Mouse (Mus musculus) left cerebral cortex, adult 18-20 months (tissue): ENCODE data around the gene Gm5460. TPM values are rescaled to one million over a fixed set of nuclear protein-coding genes. Genes with fewer than 3 reads are reported as not detected.

Experiments
- DNase-seq, 2 experiments: peaks; one replicate each; pipeline ENCODE4 v3.0.0; 2021 to 2022; ENCODE audit warnings: low spot score in 2 of 2, mixed read lengths in 1 of 2
- total RNA-seq, 2 experiments: library from RNA; stranded (reverse); gene quantifications; 2 replicates each; pipeline ENCODE4 v1.2.3; 2021

Gene Gm5460
- total RNA-seq, 2 experiments from 2014 or later, result not detected

DNA sequence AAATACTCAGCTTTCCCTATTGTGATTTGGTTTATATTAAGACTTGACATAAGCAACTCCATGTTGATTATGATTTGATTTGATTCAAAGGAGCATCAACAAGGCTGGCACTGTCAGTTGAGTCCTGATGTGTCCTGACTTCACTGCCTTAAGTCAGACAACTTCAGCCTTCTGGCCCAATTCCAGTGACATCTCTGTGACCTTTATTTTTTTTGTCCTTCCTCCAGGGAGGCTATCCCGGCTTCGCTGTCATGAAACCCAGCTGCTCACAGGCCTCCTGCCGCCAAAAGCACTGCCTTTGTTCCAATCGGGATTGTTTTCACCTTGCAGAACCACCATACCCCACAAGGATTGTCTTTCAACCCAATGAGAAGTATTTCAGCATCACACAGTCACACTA, 58.8 kb downstream of the Gm5460 start:
- DNase-seq, result no peak

DNA sequence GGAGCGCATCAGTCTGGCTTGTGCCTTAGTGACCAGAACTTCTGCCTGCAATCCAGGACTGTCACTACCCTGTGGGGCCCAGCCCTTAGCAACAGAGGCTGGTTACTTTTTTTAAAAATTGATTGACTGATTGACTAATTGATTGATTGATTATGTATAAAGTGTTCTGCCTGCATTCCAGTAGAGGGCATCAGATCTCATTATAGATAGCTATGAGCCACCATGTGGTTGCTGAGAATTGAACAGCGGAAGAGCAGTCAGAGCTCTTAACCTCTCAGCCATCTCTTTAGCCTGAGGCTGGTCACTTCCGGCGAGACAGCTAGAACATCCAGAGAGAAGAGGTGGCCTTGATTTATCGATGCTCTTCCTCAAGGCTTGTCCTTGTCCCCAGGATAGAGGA, 60.7 kb downstream of the Gm5460 start:
- no peak for DNase-seq

DNA sequence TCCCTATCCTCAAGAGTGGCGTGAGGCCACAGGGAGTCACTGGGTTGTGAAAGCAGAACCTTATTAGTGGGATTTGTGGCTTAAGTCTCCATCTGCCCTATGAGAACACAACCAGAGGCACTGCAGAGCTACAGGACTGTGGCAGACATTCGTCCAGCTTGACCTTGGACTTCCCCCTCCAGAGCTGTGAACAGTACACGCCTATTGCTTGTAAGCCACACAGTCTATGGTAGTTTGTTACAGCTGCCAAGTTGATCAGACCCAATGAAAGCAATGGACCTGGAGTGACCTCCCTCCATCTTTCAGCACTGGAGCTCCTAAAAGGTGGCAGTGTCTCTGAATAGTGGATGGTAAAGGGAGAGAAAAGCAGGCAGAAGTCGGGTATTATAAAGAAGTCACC, 61.7 kb downstream of the Gm5460 start:
- DNase-seq, result no peak

DNA sequence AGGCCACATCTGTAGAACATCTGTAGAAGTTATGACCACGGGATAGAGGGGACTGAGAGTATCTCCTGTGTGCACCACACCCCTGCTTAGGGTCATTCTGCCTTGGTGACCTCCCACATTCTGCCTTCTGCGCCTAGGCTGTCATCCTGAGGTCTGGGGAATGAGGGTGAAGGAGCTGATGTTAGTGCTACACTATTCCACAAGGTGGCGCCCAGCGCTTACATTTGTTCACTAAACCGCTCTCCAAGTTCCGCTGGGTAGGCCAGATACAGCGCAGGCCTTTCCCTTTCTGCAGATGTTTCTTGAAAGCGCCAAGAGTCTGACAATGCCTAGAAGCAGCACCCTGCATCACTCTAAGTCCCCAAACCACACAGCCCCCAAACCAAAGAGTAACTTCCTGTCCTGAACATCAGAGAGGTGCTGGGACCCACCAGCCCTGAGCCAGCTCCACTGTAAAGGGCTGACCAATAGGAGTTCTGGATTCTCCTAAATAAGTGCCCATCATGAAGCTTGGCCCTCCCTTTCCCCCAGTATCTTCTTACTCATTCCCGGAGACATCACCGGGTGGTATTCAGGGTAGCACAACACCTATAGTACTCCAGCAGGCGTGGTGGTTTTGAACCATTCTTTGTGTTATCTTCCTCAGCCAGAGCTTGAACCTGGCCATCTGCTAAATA, 63.9 kb downstream of the Gm5460 start:
- peak; percentile 71 to 86 for DNase-seq

DNA sequence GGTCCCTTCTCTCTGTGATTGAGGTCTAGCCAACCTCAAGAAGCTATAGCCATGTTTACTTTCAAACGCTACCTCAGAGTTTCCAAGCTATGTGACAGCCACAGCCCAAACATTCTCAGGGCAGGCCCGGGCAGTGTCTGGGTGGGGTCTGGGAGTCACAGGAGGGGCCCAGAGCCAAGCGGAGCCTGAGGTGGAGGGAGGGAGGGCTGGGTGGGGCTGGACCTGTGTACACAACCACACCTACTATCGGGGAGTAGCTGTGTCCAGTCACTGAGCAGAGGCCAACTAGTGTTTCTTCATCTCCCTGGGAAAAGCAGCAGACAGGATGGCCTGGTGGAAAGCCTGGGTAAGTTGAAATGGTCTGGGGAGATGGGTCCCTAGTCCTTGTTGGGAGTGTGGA, 69.2 kb downstream of the Gm5460 start, which contains the start of gene Anxa8:
TSS of gene Anxa8 (plus strand) at position 251 of the 400 bp plus-strand sequence.
- no peak for DNase-seq

DNA sequence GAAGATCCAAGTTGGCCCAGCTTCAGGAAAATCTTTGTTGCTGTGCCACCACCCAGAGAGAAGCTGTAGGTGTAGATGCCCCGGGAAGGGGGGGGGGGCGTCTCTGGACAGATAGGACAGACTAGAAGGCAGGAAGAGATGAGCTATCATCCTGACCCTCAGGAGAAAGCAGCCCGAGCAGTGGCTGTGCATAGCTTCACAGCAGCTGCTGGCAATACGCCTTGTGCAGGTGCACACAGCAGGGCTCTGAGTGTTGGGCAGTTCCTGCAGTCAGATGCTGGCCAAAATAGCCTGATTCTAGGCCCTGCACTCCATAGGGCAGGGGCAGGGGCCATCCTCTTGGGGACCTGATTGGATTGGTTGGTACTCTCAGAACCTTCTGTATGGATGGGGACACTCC, 70.2 kb downstream of the Gm5460 start:
- no peak for DNase-seq

DNA sequence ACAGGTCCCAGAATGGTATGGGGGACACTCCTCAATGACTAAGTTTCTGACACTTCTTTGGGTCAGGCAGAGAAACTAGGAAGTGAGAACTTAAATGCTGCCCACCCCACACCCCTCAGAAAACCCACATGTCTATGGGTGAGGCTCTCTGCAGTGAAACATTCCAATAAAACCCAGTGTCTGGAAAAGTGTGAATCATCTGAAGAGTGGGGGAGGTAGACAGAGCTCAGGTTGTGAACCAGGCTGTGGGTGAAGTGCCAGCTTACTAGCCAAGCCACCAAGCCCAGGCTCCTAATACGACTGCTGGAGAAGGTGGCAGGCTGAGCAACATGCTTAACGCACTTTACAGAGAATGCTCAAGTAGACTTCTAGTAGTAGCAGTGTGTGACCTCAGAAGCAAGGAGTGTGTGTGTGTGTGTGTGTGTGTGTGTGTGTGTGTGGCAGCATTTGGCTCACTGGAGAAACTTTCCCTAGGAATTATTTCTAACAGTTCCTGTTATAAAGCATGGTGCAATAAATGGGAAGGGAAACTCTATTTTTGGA, 71.4 kb downstream of the Gm5460 start:
- DNase-seq, result no peak

DNA sequence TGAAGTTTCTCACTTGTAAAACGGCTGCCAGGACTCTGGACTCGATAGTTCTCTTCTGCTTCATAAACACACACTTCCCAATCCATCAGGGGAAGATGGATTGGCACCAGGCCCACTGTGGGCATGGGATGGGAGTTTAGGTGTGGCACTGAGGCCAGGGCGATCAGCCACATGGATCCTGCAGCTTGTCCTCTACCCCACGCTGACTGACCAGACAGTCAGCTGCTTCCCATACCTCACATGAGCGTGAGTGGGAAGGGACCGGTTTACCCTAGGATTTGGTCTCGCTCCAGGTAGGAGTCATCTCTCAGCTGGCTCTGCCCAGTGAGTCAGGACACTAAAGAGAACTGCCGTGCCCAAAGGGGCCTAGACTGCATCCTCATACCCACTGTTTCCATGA, 73.2 kb downstream of the Gm5460 start:
- DNase-seq, result no peak

DNA sequence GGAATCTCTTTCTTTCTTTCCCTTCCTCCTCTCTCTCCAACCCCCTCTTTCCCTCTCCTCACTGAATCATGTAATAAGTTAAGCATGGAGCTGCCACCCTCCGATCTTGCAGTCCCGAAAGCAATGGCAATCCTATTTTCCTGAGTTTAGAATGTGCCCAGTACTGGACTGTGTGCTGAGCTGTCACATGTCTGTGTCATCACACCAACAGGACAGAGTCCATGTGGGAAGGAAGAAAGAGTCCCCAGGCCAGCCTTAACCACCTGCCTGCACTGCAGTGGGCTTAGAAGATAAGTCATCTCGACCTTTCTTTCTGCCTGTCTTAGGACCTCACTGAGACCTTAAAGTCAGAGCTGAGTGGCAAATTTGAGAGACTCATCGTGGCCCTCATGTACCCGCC, 74.9 kb downstream of the Gm5460 start:
- DNase-seq, result no peak

DNA sequence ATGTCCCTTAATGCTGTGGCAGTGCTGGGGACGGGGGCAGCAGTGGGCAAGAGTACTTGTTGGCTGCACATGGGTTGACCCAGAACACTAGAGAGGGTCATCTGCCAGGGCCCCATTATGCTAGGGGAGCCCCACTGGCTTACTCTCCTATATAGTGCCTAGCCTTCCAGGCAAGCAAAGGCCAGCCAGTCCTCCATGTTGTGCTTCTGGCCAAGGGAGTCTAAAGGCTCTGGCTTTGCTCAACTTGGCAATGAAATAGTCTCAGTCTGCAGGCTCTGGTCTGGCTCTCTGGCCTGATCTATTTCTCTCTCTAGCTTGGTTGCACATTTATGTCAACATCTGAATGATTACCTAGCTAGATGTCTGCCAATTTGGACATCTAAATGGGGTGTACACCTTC, 76.3 kb downstream of the Gm5460 start:
- no peak for DNase-seq

DNA sequence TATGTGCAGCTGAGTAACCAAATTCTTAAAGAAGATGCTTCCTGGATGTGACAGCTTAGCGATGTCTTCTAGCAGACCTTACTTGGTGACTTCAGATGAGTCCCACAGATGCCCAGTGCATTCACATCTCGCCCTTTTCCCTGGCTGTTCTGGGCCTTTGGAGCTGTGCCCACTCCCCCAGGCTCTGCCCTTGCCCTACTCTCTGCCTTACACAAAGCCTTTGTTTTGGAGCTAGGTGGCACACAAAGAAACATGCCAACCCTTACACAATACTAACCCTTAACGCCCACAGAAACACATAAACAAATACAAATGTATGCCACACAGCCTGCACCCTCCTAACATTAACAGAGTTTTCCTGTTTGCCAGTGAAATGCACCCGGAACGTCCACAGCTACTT, 79.6 kb downstream of the Gm5460 start:
- DNase-seq, result no peak

Other genes with a start within 250 kb of the Gm5460 start
- gene Gdf10, start 93.2 kb upstream of the Gm5460 start, total RNA-seq, result 1 to 10 TPM; 2.1 to 4.0 TPM
- gene Gdf2, start 75.7 kb upstream of the Gm5460 start, total RNA-seq, result not detected
- gene Rbp3, start 62.8 kb upstream of the Gm5460 start, total RNA-seq, result not detected
- 1 to 10 TPM; 2.6 to 2.7 TPM for gene Zfp488, start 38.0 kb upstream of the Gm5460 start, total RNA-seq
- gene Gm30083, start 1.6 kb upstream of the Gm5460 start, total RNA-seq, result not detected
- gene Antxrl, start 35.9 kb downstream of the Gm5460 start, total RNA-seq, result not detected
- 1 to 10 TPM; 1.1 to 1.2 TPM for gene Anxa8, start 69.2 kb downstream of the Gm5460 start, total RNA-seq
- not detected for gene A630023A22Rik, start 86.0 kb downstream of the Gm5460 start, total RNA-seq
- not detected for gene Npy4r, start 135.7 kb downstream of the Gm5460 start, total RNA-seq
- 1 to 10 TPM; 3.1 to 3.7 TPM for gene Gprin2, start 184.9 kb downstream of the Gm5460 start, total RNA-seq
- under 1 TPM; 0.37 to 0.66 TPM for gene Syt15, start 202.8 kb downstream of the Gm5460 start, total RNA-seq